21 mouse cellular contexts compared by ENCODE assay signal in the genomic region with DNA sequence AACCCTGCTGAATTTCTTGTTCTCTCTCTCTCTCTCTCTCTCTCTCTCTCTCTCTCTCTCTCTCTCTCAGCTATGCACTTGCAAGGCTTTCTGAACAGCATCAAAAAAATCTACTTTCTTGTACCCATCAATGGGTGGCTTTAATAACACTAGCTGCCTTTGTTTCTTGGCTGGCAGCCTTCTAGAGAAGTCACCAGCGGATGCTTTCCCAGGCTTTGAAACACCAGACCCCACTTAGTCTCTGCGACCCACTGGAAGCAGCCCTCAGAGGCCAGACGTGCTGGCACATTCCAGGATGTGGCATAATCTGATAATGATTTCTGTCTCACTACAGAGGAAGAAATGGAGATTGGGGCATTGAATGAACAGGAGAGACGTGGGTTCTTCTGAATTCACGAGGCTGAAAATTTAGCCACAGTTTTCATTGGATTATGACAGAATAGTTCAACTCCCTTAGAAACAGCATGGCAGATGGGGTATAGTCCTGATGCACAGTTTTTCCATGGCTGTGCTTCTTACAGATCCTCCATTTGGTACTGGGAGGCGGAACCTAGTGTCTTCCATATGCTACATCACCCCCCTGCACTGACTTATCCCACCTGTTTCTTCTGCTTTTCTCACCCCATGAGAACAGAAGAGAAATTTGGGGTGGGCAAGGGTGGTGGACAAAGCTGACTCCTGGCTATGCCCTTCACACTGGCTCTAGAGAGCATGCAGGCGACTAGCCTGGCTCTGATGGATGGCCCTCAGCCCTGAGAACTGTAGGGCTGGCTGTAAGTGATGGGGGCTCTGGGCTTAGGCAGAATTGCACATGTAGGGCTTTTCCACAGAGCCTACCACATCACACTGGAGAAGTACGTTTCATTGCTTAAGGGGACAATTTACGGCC.
DNase-seq lines count a peak whose midpoint lies in the region; ATAC-seq lines count a peak whose summit lies in the region.
"Had no signal": no experiment of that assay in that cellular context is flagged by ENCODE, and none has a peak within 500 bp of the region (broad histone marks: within the 10 kb centered on the region; RNA-seq: fewer than 3 reads in every experiment).

No protein-coding gene starts in this region.

- 67% methylated on average over 9 of the region's 9 CpGs for WGBS in neural tube, embryonic 13.5 days
- WGBS in neural tube, embryonic 15.5 days: 57% methylated on average over 9 of the region's 9 CpGs

- H3K9me3 ChIP-seq in neural tube, embryonic 13.5 days: no peaks in the 10 kb centered on the region
- H3K9me3 ChIP-seq in neural tube, embryonic 15.5 days (replicated peaks): no peaks in the 10 kb centered on the region
- H3K9me3 ChIP-seq: embryonic facial prominence, embryonic 10.5 days; forebrain, embryonic 12.5 days; heart, embryonic 10.5 days; liver, embryonic 13.5 days had no signal

- H3K4me3 ChIP-seq in neural tube, embryonic 13.5 days: no peak overlapping the region
- H3K4me3 ChIP-seq in neural tube, embryonic 15.5 days (replicated peaks): no peak overlapping the region
- H3K4me3 ChIP-seq: embryonic facial prominence, embryonic 10.5 days; forebrain, embryonic 12.5 days; heart, embryonic 10.5 days; liver, embryonic 13.5 days had no signal

- ATAC-seq in neural tube, embryonic 13.5 days (ENCODE audit: low read depth): no peak
- peak; percentile 53 to 64; a peak in 3 of 4 replicates for ATAC-seq in hematopoietic stem cell, adult 5-6 weeks (replicated peaks in 1 of 2; ENCODE audit: insufficient read depth in 1 of 2, low FRiP score in 2 of 2, low TSS enrichment in 1 of 2, low read depth in 1 of 2, poor library complexity in 2 of 2, severe bottlenecking in 2 of 2)
- peak; percentile 31; the same call in 1 of the 2 replicates for ATAC-seq in neural tube, embryonic 15.5 days (ENCODE audit: low FRiP score)
- ATAC-seq in inflammation-experienced regulatory T-cells, adult 6 months: no peak

- no peaks in the 10 kb centered on the region for H3K36me3 ChIP-seq in neural tube, embryonic 13.5 days
- no peaks in the 10 kb centered on the region for H3K36me3 ChIP-seq in neural tube, embryonic 15.5 days
- H3K36me3 ChIP-seq: embryonic facial prominence, embryonic 10.5 days; forebrain, embryonic 12.5 days; heart, embryonic 10.5 days; liver, embryonic 13.5 days had no signal

- intact Hi-C loops in heart, postnatal 25 days (cut with DNase I): loop anchor here (5.0 kb wide), 1 partner anchor 88 kb away; the partner anchor contains the start of gene Kank1

- peak; percentile 12 for DNase-seq in layer of hippocampus, adult 9-11 months
- DNase-seq in layer of hippocampus, postnatal 36 days: no peak
- no peak for DNase-seq in neural tube, embryonic 10.5 days (ENCODE audit: extremely low spot score, low spot score)
- DNase-seq in heart, postnatal 25 days (ENCODE audit: low spot score): no peak
- DNase-seq: adrenal gland, postnatal 36 days; B cell, adult 2 months; cerebellum, adult 2 months; gastrocnemius, postnatal 36 days; kidney, adult 8-10 months; kidney, postnatal 25 days; liver, embryonic 13.5 days; lung, embryonic 14.5 days; lung, postnatal 36 days; thymus, postnatal 14 days had no signal

- H3K27me3 ChIP-seq in neural tube, embryonic 13.5 days: no peaks in the 10 kb centered on the region
- H3K27me3 ChIP-seq in neural tube, embryonic 15.5 days (replicated peaks): no peaks in the 10 kb centered on the region
- H3K27me3 ChIP-seq: forebrain, embryonic 12.5 days had no signal

- H3K9ac ChIP-seq in neural tube, embryonic 13.5 days: no peak overlapping the region
- no peak overlapping the region for H3K9ac ChIP-seq in neural tube, embryonic 15.5 days (replicated peaks)
- H3K9ac ChIP-seq: forebrain, embryonic 12.5 days; liver, embryonic 13.5 days; lung, embryonic 14.5 days had no signal

- no peak overlapping the region for H3K4me2 ChIP-seq in neural tube, embryonic 13.5 days
- H3K4me2 ChIP-seq in neural tube, embryonic 15.5 days: no peak overlapping the region
- H3K4me2 ChIP-seq: forebrain, embryonic 12.5 days; liver, embryonic 13.5 days; lung, embryonic 14.5 days had no signal

- peaks cover 9% of the 10 kb centered on the region; the same call in 1 of the 2 replicates for H3K4me1 ChIP-seq in neural tube, embryonic 13.5 days (replicated peaks)
- H3K4me1 ChIP-seq in neural tube, embryonic 15.5 days: peaks cover 9% of the 10 kb centered on the region; the same call in 1 of the 2 replicates
- H3K4me1 ChIP-seq: forebrain, embryonic 12.5 days; liver, embryonic 13.5 days had no signal

- H3K27ac ChIP-seq in neural tube, embryonic 13.5 days (replicated peaks): 0 out of 2 replicates have a peak overlapping the region, but pooled peaks have one; percentile 33
- H3K27ac ChIP-seq in neural tube, embryonic 15.5 days (replicated peaks): peak overlapping the region; percentile 38
- H3K27ac ChIP-seq: embryonic facial prominence, embryonic 10.5 days; forebrain, embryonic 12.5 days; heart, embryonic 10.5 days; liver, embryonic 13.5 days had no signal

Comparison
In these comparisons a context has a peak if more than half of its experiments do, and no peak if none do; other contexts are left out.
1. ATAC-seq: peak in hematopoietic stem cell, adult 5-6 weeks (2 of 2) and neural tube, embryonic 15.5 days (single experiment); none in neural tube, embryonic 13.5 days (single experiment) and inflammation-experienced regulatory T-cells, adult 6 months (single experiment).